Mouse (Mus musculus) G1E (cell line): Measurements from ENCODE around the gene Wdfy3. TPM values are rescaled to one million over a fixed set of nuclear protein-coding genes. Genes with fewer than 3 reads are reported as not detected.

Experiments
- ATAC-seq: 2 replicates; pipeline ENCODE4 v1.8.0; 2016; ENCODE audit warnings: mild to moderate bottlenecking; ENCODE audit not compliant: insufficient number of reproducible peaks, poor library complexity, low FRiP score, severe bottlenecking; ENCODE audit errors: extremely low read depth
- DNase-seq: peaks from one replicate; pipeline ENCODE4 v3.0.0; 2012; ENCODE audit warnings: low spot score
- H3K27me3 ChIP-seq: 2 replicates; pipeline ENCODE4 v1.6.1; 2012; ENCODE audit warnings: mild to moderate bottlenecking, low read length, inconsistent platforms; ENCODE audit not compliant: insufficient read depth
- H3K36me3 ChIP-seq: replicated peaks from 2 replicates; pipeline ENCODE3; 2012; ENCODE audit warnings: mild to moderate bottlenecking, inconsistent platforms
- H3K4me1 ChIP-seq: 2 replicates; pipeline ENCODE4 v1.6.1; 2012; ENCODE audit warnings: low read depth, low read length, inconsistent platforms, mixed read lengths; ENCODE audit not compliant: insufficient read depth
- H3K4me3 ChIP-seq: 2 replicates; pipeline ENCODE4 v1.5.1; 2012; ENCODE audit warnings: low read depth, mild to moderate bottlenecking, inconsistent platforms, low read length, moderate library complexity, mixed read lengths
- H3K9me3 ChIP-seq: replicated peaks from 2 replicates; pipeline ENCODE4 v1.6.1; 2012; ENCODE audit warnings: inconsistent platforms
- CTCF ChIP-seq: IDR thresholded peaks from 2 replicates; pipeline ENCODE4 v1.5.1; 2012; ENCODE audit warnings: low read depth, low read length, inconsistent platforms, mixed read lengths
- GATA1 ChIP-seq: IDR thresholded peaks from 2 replicates; pipeline ENCODE4 v1.6.1; 2012; ENCODE audit warnings: borderline replicate concordance, low read length, inconsistent platforms, mixed read lengths
- GATA2 ChIP-seq: IDR thresholded peaks from 2 replicates; pipeline ENCODE4 v1.6.1; 2012; ENCODE audit warnings: low read depth, low read length, inconsistent platforms, borderline replicate concordance
- POLR2AphosphoS5 ChIP-seq: IDR thresholded peaks from 2 replicates; pipeline ENCODE4 v1.6.1; 2012; ENCODE audit warnings: low read depth, low read length, inconsistent platforms; ENCODE audit not compliant: insufficient replicate concordance
- TAL1 ChIP-seq: conservative IDR thresholded peaks from 2 replicates; pipeline ENCODE4 v1.6.1; 2012; ENCODE audit warnings: low read depth, low read length, inconsistent platforms, mixed read lengths
- polyA plus RNA-seq: library from polyadenylated mRNA; stranded (reverse); fragments of >175 nt; gene quantifications from 2 replicates; pipeline ENCODE4 v1.2.3, GENCODE M21; 2012
- total RNA-seq, 2 experiments: library from RNA; stranded (forward) in 1 of 2; stranded (reverse) in 1 of 2; fragments of 200-1000 nt in 1 of 2; fragments of >200 nt in 1 of 2; fragmentation: Nextera tagmentation in 1 of 2; gene quantifications; 2 replicates each; pipeline ENCODE4 v1.2.3; 2014 to 2017

Gene Wdfy3
- total and polyA plus RNA-seq, 3 experiments = 0.05 TPM; not detected in 2

- Histone ChIP-seq H3K4me3 (no peak overlapping the region), H3K36me3 (no peaks in the 10 kb centered on the region), H3K4me1 (no peaks in the 10 kb centered on the region), H3K9me3 (peaks cover 52% of the 10 kb centered on the region), H3K27me3 (no peaks in the 10 kb centered on the region)
- no peak for DNase-seq
- TF ChIP-seq CTCF (no peak), GATA1 (no peak), TAL1 (no peak), POLR2AphosphoS5 (no peak), GATA2 (no peak)
- no peak for ATAC-seq
Measured at GRCm38 (mm10) chr5:102048416-102048815, 21.3 kb downstream of the Wdfy3 start.

GRCm38 (mm10) chr5:102046617-102047116, 23.1 kb downstream of the Wdfy3 start:
- TF ChIP-seq CTCF (no peak), GATA2 (no peak), GATA1 (no peak), POLR2AphosphoS5 (no peak), TAL1 (no peak)
- H3K4me1 ChIP-seq = no peaks in the 10 kb centered on the region
- DNase-seq (no peak), ATAC-seq (no peak)
- H3K4me3 ChIP-seq = no peak overlapping the region
- H3K36me3 ChIP-seq = no peaks in the 10 kb centered on the region
- H3K9me3 ChIP-seq = peaks cover 41% of the 10 kb centered on the region
- no peaks in the 10 kb centered on the region for H3K27me3 ChIP-seq

- no peak for TF ChIP-seq CTCF
- TF ChIP-seq POLR2AphosphoS5 = no peak
- no peak for TF ChIP-seq GATA2
- TF ChIP-seq TAL1 = no peak
- no peak for TF ChIP-seq GATA1
- Histone ChIP-seq H3K4me3 (no peak overlapping the region), H3K4me1 (no peaks in the 10 kb centered on the region), H3K9me3 (peaks cover 44% of the 10 kb centered on the region), H3K36me3 (no peaks in the 10 kb centered on the region), H3K27me3 (no peaks in the 10 kb centered on the region)
- ATAC-seq = no peak
- no peak for DNase-seq
Measured at GRCm38 (mm10) chr5:102045636-102046616, 23.8 kb downstream of the Wdfy3 start.

GRCm38 (mm10) chr5:102045177-102045576, 24.5 kb downstream of the Wdfy3 start:
- Histone ChIP-seq H3K36me3 (no peaks in the 10 kb centered on the region), H3K4me1 (no peaks in the 10 kb centered on the region)
- no peak for ATAC-seq

GRCm38 (mm10) chr5:102033281-102033680, 36.4 kb downstream of the Wdfy3 start:
- H3K4me3 ChIP-seq = no peak overlapping the region
- no peaks in the 10 kb centered on the region for H3K36me3 ChIP-seq
- TF ChIP-seq GATA2 = no peak
- TF ChIP-seq TAL1 = no peak
- H3K9me3 ChIP-seq = peaks cover 69% of the 10 kb centered on the region
- no peaks in the 10 kb centered on the region for H3K4me1 ChIP-seq
- no peaks in the 10 kb centered on the region for H3K27me3 ChIP-seq
- ATAC-seq = no peak
- no peak for DNase-seq

More at GRCm38 (mm10) chr5:102045177-102045576, 24.5 kb downstream of the Wdfy3 start:
- no peak overlapping the region for H3K4me3 ChIP-seq
- TF ChIP-seq CTCF = no peak
- TF ChIP-seq GATA2 = no peak
- TF ChIP-seq TAL1 = no peak
- no peak for TF ChIP-seq POLR2AphosphoS5
- TF ChIP-seq GATA1 = no peak
- H3K27me3 ChIP-seq = no peaks in the 10 kb centered on the region
- no peak for DNase-seq
- peaks cover 48% of the 10 kb centered on the region for H3K9me3 ChIP-seq

GRCm38 (mm10) chr5:102032594-102033240, 37.0 kb downstream of the Wdfy3 start:
- TF ChIP-seq GATA1 (no peak), TAL1 (no peak), GATA2 (no peak), CTCF (no peak)

More at GRCm38 (mm10) chr5:102032594-102033240, 37.0 kb downstream of the Wdfy3 start:
- Histone ChIP-seq H3K4me3 (no peak overlapping the region), H3K4me1 (no peaks in the 10 kb centered on the region), H3K27me3 (no peaks in the 10 kb centered on the region), H3K36me3 (no peaks in the 10 kb centered on the region), H3K9me3 (peaks cover 68% of the 10 kb centered on the region)
- ATAC-seq (no peak), DNase-seq (no peak)
